Mouse (Mus musculus) cerebellum, postnatal 4 days (tissue): ENCODE measurements around the gene Smg6.

Source experiments
- DNase-seq, 2 experiments: peaks; one replicate each; pipeline ENCODE4 v3.0.0; 2022; ENCODE audit warnings: low spot score in 2 of 2, mixed read lengths in 1 of 2

Smg6 gene

GRCm38 (mm10) chr11:75190905-75191441 is 265.4 kb downstream of the Smg6 start, which contains the start of gene Dph1:
Gene Dph1 (minus strand): TSS chr11:75191241.
- DNase-seq, result no peak

DNA sequence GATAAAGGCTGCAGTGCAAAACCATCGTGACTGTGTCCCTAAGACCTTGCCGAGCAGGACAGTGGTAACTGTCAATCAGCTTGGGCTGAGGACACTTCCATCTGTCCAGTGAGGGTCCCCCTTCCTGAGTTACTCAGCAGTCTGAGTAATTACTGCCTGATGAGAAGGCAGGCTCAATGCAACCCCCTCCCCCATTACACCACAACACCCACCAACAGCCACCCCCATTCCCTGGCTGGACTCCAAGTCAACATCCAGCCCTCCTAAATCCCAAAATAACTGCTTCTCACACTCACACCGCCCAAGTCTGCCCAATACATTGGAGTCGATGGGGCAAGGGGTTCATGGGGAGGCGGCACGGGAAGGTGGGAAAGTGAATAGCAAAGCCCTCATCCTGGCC is 266.2 kb downstream of the Smg6 start:
- no peak for DNase-seq

DNA sequence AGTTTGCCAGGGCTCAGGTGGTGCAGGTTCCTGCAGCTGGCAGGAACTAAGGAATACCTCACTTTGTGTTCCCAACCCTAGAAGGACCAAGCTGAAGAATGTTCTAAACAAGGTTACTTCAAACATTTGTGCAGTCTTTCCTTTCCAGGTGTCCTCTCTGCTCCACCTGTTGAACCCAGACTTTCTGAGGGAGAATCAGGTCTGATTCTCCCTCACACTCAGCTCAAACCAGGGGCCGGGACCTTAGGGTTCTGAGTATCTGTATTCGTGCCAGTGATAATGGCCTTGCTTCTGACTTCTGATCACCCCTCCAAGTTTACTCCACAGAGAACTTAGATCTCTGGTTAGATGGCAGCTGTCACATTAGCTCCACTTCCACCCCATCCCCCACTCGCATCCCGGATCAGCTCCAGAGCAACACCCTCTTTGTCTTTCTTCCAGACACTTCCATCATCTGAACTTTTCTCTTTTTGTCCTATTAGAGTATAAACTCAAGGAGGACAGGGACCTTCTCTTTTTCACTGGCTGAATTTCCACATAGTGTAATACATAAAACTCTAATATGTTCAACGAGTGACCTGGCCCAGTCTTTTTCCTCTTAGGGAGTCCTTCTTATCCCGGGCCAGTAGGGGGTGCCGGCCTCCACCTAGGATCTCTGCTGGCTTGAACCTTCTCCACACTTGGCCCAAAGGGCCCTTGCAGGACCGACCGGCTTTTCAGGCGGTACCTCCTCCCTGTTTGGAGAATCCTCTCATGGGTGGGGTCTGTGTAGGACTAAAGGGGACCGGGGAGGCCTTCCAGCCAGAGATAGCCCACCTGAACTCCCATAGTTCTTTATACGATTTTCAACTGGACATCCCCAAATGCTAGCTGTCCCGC is 267.0 kb downstream of the Smg6 start:
- DNase-seq, result peak; percentile 51 to 74

- peak in 1 of 2 experiments; percentile 48 for DNase-seq
Observed at GRCm38 (mm10) chr11:75193256-75194071, 267.8 kb downstream of the Smg6 start, which contains the start of gene Rtn4rl1. Gene Rtn4rl1 (plus strand): TSS chr11:75193783.

- DNase-seq, result no peak
Observed at GRCm38 (mm10) chr11:75194121-75194849, 268.7 kb downstream of the Smg6 start.

DNA sequence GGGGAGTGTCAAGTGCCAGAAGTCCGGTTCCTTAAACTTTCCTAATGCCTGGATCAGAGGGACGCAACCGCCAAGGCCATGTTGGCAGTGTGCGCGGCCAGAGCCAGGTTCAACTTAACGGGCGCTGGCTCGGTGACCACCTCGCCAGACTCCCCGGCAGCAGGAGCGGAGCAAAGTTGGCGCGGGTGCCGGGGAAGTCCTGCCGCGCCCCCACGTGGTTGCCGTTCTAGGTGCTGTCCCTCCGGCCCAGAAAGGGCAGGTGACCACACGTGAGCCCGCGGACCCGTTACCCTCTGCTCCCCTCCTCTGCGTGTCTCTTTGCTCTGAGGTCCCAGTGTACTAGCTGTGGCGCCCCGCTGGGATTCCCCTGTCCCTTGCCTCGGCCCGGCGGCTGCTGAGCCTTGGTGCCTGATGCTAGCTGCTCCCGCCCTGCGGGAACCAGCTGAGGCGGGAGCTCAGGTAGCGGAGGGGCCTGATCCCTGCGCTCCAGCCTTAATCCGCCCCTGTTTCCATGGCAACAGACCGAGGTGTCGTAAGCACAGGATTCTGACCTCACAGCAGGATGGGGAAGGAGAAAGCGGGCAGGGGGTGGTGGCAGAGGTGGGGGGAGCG is 269.3 kb downstream of the Smg6 start:
- peak in 1 of 2 experiments; percentile 59 for DNase-seq

- no peak for DNase-seq
Observed at GRCm38 (mm10) chr11:75196131-75196530, 270.5 kb downstream of the Smg6 start.

DNA sequence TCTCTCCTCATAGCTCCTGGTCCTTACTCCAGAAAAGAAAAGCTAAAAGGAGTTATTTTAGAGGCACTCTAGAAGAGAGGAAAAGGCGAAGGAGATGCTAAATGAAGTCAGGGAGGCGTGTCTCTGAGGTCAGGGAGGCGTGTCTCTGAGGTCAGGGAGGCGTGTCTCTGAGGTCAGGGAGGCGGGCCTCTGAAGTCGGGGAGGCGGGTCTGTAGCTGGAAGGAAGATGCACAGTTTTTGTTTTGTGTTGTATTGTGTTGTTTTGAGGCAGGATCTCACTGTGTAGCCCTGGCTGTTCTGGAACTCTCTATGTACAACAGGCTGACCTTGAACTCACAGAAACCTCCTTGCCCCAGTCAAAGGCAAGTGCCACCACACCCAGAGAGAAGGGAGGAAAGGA is 272.3 kb downstream of the Smg6 start:
- no peak for DNase-seq

- DNase-seq, result no peak
Observed at GRCm38 (mm10) chr11:75198792-75199191, 273.2 kb downstream of the Smg6 start.

- DNase-seq, result no peak
Observed at GRCm38 (mm10) chr11:75199951-75200350, 274.3 kb downstream of the Smg6 start.

DNA sequence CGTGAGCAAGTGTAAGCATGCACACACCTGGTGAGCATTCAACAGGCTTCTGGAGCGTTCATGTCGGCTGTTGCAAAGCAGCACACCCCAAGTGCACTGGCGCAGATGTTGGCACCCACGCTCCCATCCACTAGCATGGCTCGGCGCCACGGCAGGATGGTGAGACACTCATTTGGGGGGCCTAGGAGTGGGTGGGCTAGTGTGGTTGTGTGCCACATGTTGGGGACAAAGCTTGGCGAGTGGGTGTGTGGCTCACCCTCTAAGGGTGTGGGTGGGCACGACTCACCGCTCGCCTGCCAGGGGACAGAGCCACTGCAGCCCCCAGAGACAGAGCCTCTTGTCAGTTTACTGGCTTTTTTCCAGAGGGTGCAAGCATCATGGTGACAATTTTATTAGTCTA is 275.3 kb downstream of the Smg6 start:
- no peak for DNase-seq

DNA sequence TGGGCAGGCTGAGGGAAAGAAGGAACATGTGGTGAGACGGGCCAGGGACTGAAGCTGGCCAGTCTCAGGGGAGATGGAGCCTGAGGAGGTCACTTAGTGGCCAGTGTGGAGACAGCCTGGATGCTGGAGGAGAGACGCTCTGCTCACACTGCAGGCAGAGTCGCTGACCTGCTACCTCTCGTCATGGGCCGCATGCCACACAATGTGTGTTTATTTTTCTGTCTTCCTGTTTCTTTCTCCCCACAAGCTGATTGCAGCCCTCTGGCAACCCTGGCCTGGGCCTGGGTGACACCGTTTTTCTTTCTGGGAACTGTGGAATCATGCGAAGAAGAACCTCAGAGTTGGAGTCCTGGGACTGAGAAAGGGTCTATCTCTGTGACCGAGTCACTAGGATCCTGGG is 276.1 kb downstream of the Smg6 start:
- DNase-seq, result no peak

GRCm38 (mm10) chr11:75203926-75204325 is 278.3 kb downstream of the Smg6 start:
- DNase-seq, result no peak

DNA sequence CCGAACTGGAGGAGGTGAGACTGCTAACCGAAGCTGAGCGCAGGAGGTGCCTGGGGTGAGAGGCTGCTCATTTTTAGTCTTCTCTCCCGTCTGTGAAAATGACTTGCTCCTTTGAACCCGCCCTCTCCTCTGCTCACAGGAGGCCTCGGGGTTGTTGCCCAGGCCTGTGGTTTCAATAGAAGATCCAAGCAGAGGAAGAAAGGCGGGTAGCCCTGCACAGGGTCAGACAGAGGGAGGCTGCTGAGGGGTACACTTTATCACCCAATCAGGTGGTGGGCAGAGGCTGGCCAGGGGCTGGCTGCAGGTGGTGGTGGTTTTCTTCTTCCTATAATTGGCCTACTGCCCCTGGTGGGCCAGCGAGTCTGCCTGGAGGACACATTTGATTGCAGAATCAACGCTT is 278.8 kb downstream of the Smg6 start:
- DNase-seq, result no peak

- no peak for DNase-seq
Observed at GRCm38 (mm10) chr11:75206347-75206746, 280.7 kb downstream of the Smg6 start.

- no peak for DNase-seq
Observed at GRCm38 (mm10) chr11:75209363-75209762, 283.7 kb downstream of the Smg6 start.

DNA sequence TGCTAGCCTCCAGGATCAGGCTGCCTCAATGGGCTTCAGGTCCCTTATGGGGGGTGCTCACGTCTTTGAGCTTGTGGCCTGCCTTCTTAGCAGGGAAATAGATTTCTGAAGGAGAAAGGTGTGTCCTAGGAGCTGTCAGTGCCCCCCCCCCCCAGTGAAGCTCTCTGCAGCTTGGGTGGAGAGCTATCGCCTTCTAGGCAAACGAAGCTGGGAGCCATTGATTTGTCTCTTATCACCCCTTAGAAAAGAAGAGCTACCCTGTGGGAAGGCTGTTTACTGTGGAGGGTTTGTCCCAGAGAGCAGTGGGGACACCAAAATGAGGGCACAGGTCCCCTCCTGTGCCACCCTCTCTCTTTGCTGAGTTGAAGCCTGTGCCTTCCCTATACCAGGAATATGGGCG is 284.5 kb downstream of the Smg6 start:
- no peak for DNase-seq

DNA sequence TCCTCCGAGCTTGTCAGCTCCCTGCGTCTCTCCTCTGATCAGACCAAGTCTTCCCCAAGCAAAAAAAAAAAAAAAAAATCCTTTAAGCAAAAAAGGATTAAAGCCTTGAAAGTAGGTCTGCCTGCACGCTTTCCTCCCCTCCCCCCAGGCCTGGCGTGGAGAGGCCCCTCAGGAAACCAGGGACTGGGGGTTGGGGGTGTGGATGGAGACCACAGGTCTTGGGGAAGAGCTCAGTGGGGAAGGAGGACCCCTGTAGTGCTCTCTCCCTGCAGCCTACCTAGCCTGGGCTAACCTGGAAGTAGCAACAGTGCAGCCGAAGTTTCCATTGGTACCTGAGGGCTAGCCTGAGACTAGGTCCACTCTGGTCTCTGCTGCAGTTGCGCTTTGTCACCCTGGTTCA is 285.1 kb downstream of the Smg6 start:
- DNase-seq, result no peak

GRCm38 (mm10) chr11:75212031-75212667 is 286.5 kb downstream of the Smg6 start:
- DNase-seq, result no peak

DNA sequence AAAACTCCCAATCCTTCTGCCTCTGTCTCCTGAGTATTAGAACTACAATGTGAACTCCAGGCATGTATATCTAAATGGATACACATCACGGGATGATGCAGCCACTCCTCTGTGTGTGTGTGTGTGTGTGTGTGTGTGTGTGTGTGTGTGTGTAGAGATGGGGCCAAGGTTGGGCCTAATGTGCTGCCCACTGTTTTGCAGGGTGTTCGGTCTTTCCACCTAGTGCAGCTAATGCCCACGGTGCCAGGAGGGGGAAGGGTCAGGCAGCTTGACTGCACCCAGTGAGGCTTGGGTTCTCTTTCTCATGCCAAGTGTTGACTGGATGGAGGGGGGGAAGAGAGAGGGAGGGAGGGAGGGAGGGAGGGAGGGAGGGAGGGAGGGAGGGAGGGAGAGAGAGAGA is 287.3 kb downstream of the Smg6 start:
- DNase-seq, result no peak
